Mouse (Mus musculus) adrenal gland, postnatal 4 days (tissue): ENCODE measurements around the gene Efcab9. TPM values are rescaled to one million over a fixed set of nuclear protein-coding genes. Genes with fewer than 3 reads are reported as not detected.

Experiments
- DNase-seq, 2 experiments: peaks; one replicate each; pipeline ENCODE4 v3.0.0; 2021 to 2022; ENCODE audit warnings: low spot score in 2 of 2, mixed read lengths in 2 of 2
- total RNA-seq, 2 experiments: library from RNA; stranded (reverse); gene quantifications; 2 replicates each; pipeline ENCODE4 v1.2.3; 2021

Efcab9 gene
- total RNA-seq, 2 experiments from 2014 or later = 0.42 to 1.6 TPM

DNA sequence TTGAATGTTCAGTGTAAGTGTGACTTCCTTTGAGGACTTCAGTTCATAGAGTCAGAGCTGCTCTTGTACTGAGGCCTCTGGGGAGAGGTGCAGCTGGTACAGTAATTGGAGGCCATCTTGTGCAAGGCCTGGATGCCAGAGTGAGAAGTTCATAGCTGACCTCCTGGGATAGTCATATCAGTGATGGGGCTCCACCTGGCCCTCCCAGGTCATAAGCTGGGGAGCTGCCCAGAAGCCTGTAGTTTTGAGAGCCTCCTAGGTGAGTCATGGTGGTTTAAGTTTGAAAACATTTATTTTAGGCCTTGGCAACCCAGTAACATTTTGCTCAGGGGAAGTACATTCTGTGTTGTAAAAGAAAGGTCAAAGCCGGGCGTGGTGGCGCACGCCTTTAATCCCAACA, 26.1 kb upstream of the Efcab9 start:
- no peak for DNase-seq

DNA sequence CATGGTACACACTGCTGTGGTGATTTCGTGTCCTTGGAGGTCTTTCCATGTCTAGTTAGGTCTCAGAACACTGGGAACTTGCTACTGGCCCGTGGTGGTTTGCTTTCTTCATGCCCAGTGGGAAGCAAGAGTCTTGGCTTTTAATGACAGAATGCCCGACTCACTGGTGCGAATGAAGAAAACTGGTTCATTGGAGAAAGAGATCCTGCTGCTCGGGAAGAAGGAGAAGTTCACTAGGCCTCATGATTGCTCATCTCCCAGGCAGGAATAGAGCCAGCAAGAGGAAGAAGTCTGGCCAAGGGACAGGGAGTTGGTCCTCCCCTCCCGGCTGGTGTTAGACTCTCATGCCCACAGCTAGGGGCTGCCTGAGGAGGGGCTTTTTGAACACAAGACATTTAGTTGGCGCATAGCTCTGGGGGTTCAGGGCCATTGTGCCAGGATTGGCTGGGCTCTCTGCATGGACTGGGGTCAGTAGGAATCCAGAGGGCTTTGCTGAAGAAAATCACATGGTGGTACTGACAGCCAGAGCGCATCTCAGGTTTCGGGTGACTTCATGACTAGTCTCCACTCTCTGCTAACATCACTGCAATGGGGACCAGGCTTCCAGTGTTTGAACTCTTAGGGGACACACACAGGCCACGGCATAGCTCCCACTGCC, 24.6 kb upstream of the Efcab9 start:
- no peak for DNase-seq

DNA sequence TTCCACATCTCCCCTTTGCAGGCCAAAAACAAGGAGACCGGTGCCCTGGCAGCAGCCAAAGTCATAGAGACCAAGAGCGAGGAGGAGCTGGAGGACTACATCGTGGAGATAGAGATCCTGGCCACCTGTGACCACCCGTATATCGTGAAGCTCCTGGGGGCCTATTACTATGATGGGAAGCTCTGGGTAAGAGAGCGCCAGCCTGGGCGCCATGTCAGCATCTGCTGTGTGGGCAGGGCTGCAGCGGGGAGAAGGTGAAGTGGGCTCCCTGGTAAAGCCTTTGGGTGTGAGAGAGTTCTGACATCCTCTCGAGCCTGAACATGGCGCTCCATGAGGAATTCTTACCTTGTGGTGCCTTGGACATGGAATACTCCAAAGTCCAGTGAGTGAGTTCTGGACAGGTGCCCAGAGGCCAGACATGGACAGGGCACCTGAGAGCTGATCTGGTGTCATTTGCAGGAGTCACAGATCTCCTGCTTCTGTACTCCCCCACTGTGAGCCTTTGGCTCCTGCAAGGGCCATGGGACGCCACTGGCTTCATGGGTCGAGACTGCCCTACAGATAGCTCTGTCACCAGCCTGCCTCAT, 23.3 kb upstream of the Efcab9 start:
- DNase-seq = no peak

- DNase-seq = no peak
Measured at GRCm38 (mm10) chr11:32554141-32555091, 22.5 kb upstream of the Efcab9 start.

DNA sequence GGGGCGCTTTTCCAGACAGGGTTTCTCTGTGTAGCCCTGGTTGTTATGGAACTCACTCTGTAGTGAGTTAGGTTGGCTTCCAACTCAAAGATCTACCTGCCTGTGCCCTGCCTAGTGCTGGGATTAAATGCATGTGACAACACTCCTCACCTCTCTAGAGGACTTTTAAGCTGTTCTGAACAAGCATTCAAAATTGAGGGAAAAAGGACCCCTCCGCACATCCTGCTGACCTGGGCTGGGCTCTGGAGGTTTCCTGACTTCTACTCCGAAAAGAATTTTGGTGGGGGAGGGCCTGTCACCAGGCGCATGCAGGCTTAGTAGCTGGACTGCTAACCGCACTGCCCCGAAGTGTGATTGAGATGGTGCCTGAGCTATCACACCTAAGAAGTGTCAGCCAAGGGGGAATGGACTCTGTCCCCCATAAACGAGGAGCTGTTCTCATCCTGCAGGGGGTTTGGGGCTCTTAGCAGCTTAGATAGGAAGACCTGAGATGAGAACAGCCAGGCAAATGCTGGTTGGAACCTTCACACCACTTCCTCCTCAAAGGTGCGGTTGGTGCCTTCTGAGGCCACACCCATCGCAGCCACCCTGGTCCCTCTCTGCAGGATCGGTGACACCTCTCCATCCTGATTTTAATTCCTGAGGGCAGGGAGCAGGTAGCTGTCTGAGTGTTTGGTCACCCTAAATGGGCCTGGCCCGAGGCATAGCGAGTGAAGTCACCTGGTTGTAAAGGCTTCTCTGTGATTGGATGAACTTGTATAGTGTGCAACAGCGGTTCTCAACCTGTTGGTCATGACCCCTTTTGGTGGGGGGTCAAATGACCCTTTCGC, 21.6 kb upstream of the Efcab9 start:
- DNase-seq = no peak

- no peak for DNase-seq
Measured at GRCm38 (mm10) chr11:32552401-32553090, 20.7 kb upstream of the Efcab9 start.

- DNase-seq = no peak
Measured at GRCm38 (mm10) chr11:32551579-32552297, 19.9 kb upstream of the Efcab9 start.

GRCm38 (mm10) chr11:32551056-32551455, 19.2 kb upstream of the Efcab9 start:
- DNase-seq = no peak

- no peak for DNase-seq
Measured at GRCm38 (mm10) chr11:32550102-32550501, 18.2 kb upstream of the Efcab9 start.

DNA sequence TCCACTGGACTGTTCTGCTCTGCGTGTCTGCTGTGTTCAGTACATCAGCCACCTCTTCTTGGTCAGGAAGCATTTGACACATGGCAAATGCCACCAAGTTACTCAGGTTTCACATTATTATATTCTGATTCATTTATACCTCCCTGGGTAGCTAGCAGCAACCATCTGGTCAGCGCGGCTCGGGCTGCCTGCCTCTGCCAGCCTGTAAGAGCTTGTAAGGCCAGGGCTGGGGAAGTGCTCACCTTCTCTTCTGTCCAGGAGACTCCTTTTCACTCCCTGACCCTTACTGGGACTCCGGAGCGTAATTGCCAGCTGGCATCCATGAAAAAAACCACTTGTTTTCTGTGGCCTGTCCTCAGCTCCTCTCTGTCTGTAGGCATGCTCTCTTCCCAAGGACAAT, 17.4 kb upstream of the Efcab9 start:
- DNase-seq = no peak

GRCm38 (mm10) chr11:32548240-32548639, 16.4 kb upstream of the Efcab9 start:
- no peak for DNase-seq

DNA sequence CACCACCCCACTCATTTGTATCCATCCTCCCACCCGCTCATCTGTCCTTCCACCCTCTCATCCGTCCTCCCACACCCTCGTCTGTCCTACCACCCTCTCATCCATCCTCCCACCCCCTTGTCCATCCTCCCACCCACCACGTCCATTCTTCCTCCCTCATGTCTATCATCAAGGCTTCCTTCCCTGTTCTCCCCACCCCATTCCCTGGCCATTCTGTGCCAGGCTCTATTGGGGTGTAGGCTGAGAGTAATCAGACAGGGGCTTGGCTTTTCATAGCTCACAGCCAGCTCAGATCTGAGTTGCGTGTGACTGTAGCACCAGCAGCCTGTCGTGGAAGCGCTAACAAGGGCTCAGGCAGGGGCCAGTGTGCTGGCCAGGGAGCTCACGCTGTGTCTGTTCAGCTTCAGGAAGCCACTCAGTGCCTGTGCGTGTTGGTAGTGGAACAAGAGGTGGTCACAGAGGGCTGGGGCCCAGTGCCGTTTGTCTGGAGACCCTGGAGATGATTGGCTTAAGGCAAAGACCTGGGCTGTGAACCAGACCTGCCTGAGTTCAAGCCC, 15.6 kb upstream of the Efcab9 start:
- no peak for DNase-seq

- no peak for DNase-seq
Measured at GRCm38 (mm10) chr11:32546483-32546882, 14.6 kb upstream of the Efcab9 start.

DNA sequence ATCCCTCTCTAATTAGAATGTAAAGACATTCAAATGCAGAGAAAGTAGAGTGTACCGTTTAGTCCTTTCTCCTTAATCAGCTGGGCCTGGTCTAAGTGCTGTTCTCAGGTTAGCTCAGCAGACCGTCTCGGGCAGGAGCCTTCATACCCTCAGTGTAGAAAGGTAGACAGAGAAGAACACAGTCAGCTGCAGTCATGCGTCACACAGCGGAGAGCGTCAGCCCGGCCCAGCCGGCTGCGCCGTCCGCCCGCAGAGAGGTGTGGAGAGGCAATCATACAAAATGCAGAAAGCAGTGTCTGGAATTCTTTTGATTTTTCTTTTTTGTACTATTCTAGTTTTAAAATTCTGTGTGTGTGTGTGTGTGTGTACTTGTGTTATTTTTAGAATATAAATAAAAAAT, 13.7 kb upstream of the Efcab9 start:
- DNase-seq = no peak

GRCm38 (mm10) chr11:32544497-32544896, 12.6 kb upstream of the Efcab9 start:
- DNase-seq = no peak

- DNase-seq = no peak
Measured at GRCm38 (mm10) chr11:32544041-32544440, 12.2 kb upstream of the Efcab9 start.

GRCm38 (mm10) chr11:32542687-32543411, 11.0 kb upstream of the Efcab9 start:
- DNase-seq = no peak

DNA sequence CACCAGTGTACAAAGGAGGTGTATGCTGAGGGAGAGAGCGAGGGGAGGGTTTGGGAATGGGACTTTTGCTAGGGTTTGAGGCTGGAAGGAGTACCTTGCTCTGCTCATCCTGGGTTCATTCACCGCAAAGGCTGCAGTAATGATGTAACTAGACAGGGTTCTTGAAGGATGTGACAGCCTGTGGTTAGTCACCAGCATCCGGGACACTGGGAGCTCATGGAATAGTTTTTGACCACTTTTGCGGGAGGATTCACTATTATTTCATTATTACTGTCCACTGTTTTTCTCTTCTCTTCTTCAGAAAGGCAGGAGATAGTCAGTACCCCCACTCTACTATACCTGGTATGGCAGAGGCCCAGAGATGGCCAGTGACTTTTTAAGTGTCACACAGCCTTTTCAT, 10.3 kb upstream of the Efcab9 start:
- DNase-seq = no peak

DNA sequence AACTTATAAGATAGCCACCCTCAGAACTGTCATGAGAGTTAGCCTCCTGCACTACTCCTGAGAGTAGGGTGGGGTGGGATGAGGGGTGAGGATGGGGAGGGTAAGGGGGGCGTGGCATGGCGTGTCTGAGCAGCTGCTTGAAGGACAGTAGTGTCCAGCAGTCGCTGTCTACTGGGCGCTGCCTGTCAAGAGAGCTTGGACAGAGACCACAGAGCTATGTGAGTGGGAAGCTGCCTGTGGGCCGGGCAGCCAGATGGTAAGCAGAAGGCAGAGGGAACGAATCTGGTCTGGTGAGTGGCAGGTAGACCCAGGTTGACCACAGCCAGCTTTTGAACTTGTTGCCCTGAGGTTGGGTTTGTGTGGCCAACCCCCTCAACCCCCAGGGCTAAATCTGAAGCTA, 8.6 kb upstream of the Efcab9 start:
- DNase-seq = no peak
